Mouse (Mus musculus): ENCODE results near the gene Dus4l. TPM values are rescaled to one million over a fixed set of nuclear protein-coding genes. Genes with fewer than 3 reads are reported as not detected.
"Not testable (repeated sequence)": the region's sequence is repeated elsewhere in the genome, so short reads cannot be mapped to it uniquely, and the experiment has no call there.

Gene Dus4l
- 1 to 10 TPM; 4.7 to 5.6 TPM for total RNA-seq (2021)
- long read RNA-seq, experiment 1, partial matches to known transcripts: 0 of 3 reads
- long read RNA-seq, experiment 1, other reads (novel, unspliced or antisense): 1 of 3 reads
- long read RNA-seq, experiment 2, partial matches to known transcripts: 0 of 4 reads
- long read RNA-seq, experiment 2, other reads (novel, unspliced or antisense): 1 of 4 reads

- peak; percentile 95 for DNase-seq
Observed at GRCm38 (mm10) chr12:31654197-31654964, at the start of gene Dus4l, which contains the start of gene Cog5. TSS of gene Dus4l (minus strand) at chr12:31654826. TSS of gene Cog5 (plus strand) at chr12:31654869.

GRCm38 (mm10) chr12:31703904-31704303, 49.3 kb upstream of the Dus4l start:
- DNase-seq: no peak

DNA sequence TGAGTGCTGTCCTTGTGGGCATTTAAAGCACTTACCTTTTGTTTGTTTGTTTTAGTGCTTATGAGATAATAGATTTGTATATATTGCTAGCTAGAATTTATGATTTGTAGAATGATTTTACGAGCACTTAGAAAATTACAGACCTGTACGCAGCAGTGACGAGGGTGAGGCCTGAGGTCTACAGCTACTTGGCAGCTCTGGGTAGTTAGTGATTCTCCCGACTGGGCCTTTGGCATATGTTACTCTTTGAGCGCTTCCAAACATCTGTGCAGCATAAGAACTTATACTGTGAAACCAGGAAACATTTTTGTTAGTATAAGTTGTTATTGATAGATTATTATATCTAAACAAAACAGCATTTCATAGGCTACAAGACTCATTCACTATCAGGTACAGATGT, 46.8 kb upstream of the Dus4l start:
- no peak for DNase-seq

DNA sequence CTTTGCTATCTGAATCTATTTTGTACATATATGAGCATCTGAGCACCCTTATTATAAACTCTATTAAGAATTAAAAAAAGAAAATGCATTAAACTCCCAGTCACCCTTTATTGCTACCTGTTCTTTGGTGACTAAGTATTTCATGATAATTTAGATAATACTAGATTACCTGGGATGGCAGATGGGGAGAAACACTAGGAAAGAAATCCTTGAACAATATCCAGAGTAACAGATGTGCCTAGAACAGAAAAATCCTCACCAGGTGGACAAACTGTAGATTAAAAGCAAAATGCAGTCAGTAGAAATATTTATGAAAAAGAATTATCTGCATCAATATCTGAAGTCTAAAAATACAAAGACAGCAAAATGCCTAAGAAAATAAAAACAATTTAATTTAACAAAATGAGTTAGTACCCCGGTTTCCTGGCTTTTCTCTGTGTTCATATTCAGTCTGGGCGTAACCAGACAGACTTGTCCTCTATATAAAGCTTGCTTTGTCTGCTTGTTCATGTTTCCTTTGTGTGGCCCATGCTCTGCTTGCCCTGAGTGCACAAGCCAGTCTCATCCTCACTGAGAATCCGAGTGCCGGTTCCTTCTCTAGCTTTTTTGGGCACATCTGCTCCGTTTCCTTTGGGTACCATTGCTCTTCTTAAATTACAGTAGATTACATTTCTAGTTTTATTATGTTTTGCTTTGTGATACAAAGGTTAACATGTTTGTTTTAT, 46.2 kb upstream of the Dus4l start:
- no peak for DNase-seq

GRCm38 (mm10) chr12:31693278-31693677, 38.7 kb upstream of the Dus4l start:
- DNase-seq: no peak

GRCm38 (mm10) chr12:31686679-31687078, 32.1 kb upstream of the Dus4l start:
- no peak for DNase-seq

- DNase-seq: no peak
Observed at GRCm38 (mm10) chr12:31667187-31667586, 12.6 kb upstream of the Dus4l start.

- no peak for DNase-seq
Observed at GRCm38 (mm10) chr12:31665999-31666398, 11.4 kb upstream of the Dus4l start.

DNA sequence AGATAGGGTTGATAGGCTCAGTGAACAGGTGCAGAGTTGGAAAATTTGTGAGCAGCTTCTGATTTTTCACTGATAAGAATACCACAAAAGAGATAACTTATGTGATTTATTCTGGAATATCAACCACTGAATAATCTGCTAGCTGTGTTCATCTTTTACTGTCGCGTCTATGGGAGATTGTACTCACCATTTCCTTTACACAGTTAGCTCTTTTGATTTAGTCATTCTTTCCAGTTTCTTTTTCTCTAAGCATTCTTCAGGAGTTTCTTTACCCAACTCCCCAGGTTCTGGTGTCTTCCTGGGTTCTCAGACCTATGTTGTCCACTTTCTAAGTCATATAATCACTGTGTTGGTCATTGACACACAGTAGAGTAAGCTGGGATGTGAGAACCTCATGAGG, 2.2 kb upstream of the Dus4l start:
- no peak for DNase-seq

GRCm38 (mm10) chr12:31654965-31655477, 395 bp upstream of the Dus4l start:
- DNase-seq: no peak

GRCm38 (mm10) chr12:31653611-31654010, 1.0 kb downstream of the Dus4l start:
- no peak for DNase-seq

DNA sequence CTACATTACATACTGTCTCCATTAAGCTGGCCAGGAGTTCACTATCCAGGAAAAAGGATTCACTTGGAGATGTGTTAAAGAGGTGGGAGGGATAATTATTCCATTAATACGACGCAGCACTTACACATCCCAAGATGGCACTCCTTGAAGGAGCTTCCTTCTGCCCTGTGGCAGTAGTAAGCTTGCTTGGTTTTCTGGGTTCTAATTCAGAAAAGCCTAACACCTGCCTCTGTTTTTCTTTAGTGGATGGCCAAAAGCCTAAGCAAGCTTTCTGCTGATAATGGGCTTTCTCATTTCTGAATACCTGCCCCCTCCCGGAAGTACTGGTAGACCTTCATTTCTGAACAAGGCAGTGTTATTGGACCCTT, 19.4 kb downstream of the Dus4l start:
- no peak for DNase-seq

GRCm38 (mm10) chr12:31634343-31635239, 20.0 kb downstream of the Dus4l start, which contains the start of gene Bcap29:
TSS of gene Bcap29 (minus strand) at chr12:31634658.
- peak; percentile 82 for DNase-seq

- DNase-seq: peak; percentile 6
Observed at GRCm38 (mm10) chr12:31633970-31634342, 20.7 kb downstream of the Dus4l start.

DNA sequence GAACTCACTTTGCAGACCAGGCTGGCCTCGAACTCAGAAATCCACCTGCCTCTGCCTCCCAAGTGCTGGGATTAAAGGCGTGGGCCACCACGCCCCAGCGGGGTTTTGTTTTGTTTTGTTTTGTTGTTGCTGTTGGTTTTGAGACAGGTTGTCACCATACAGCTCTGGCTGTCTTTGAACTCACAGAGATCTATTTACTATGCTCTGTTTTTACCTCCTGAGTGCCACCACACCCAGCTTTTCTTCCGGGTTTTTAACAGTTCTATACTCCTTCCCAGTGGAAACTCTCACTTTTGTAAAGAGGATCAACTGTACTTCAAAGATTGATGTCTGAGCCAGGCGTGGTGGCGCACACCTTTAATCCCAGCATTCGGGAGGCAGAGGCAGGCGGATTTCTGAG, 26.2 kb downstream of the Dus4l start:
- not testable (repeated sequence) for DNase-seq

GRCm38 (mm10) chr12:31625016-31625415, 29.6 kb downstream of the Dus4l start:
- DNase-seq: no peak

- no peak for DNase-seq
Observed at GRCm38 (mm10) chr12:31620106-31620505, 34.5 kb downstream of the Dus4l start.

DNA sequence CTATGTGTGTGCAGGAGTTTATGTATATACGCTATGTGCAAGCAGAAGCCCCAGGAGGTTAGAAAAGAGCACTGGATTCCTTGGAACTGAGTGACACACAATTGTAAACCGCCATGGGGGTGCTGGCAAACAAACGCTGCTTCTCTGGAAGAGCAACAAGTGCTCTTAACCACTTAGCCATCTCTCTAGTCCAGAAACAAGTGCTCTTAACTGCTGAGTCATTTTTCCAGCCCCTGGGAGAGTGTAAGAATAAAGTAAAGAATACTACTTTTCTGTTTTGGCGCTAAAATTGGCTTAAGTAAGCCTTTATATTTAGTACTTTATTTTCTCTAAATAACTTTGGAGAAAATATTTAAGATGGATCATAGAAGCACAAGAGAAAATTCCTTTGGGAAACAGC, 41.3 kb downstream of the Dus4l start:
- DNase-seq: no peak

DNA sequence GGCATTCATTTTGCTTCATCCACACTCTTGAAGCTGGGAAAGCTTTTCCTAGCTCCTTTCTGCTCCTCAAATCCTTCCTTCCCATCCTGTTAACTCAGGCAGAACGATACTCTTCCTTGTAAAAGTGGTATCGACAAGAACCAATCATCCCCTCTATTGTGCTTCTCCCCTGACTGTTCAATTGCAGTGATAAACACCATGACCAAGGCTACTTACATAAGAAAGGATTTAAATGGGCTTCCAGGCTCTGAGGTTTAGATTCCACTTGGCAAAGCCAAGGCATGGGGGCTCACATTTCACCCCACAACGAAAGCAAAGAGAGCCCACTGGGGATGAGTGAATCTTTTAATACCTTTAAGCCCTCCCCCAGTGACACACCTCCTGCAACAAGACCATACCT, 46.5 kb downstream of the Dus4l start:
- DNase-seq: no peak

- no peak for DNase-seq
Observed at GRCm38 (mm10) chr12:31604894-31605293, 49.7 kb downstream of the Dus4l start.

- no peak for DNase-seq
Observed at GRCm38 (mm10) chr12:31603586-31603985, 51.0 kb downstream of the Dus4l start.

DNA sequence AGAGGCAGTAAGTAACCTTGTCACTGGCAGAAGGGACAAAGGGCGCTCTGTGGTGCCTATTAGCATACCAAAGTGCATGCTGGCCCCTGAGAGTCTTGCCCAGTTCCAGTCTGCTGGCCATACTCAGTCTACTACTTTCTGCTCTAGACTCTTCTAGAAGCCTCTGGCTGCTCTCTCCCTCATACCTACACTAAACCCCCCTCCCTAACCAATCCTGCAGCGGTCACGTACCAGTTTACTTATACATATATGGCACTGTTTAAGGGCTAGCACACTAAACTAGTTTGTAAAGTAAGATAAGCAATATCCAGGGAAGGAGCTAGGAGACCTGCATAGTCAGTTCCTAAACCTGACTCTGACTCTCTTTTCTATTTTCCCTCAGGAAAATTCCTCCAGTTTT, 60.3 kb downstream of the Dus4l start:
- no peak for DNase-seq

All from gastrocnemius, postnatal 10 days (tissue).